Mouse (Mus musculus) kidney, postnatal 0 days (tissue): ENCODE measurements at regions not wholly inside any gene's neighbourhood (a gene's known extent, or its start where the extent isn't known, plus 50 kb on each side); places are given as distances from the start of the nearest gene placed in this dataset.

Experiments used
- ATAC-seq: fragments of 200-750 bp; cut with Nextera tagmentation; replicated peaks from 2 replicates; pipeline ENCODE4 v1.8.0; 2017; ENCODE audit warnings: low read depth, moderate number of reproducible peaks, moderate TSS enrichment, moderate library complexity; ENCODE audit not compliant: low FRiP score
- DNase-seq: peaks from one replicate; pipeline ENCODE4 v3.0.0-alpha.2; 2016; ENCODE audit warnings: low spot score
- H3K27ac ChIP-seq: fragments of 300-500 bp; sonication (generic); 2 replicates; pipeline ENCODE4 v1.5.1; 2014; ENCODE audit warnings: mild to moderate bottlenecking
- H3K27me3 ChIP-seq: fragments of 300-500 bp; sonication (generic); 2 replicates; pipeline ENCODE4 v1.6.1; 2014; ENCODE audit warnings: low read length, mixed read lengths; ENCODE audit not compliant: insufficient read depth
- H3K36me3 ChIP-seq: fragments of 300-500 bp; sonication (generic); 2 replicates; pipeline ENCODE4 v1.6.1; 2014; ENCODE audit warnings: low read length, mixed read lengths; ENCODE audit not compliant: insufficient read depth
- H3K4me1 ChIP-seq: fragments of 300-500 bp; sonication (generic); replicated peaks from 2 replicates; pipeline ENCODE4 v1.6.1; 2014; ENCODE audit warnings: antibody characterized with exemption, low read length, mixed read lengths; ENCODE audit not compliant: insufficient read depth
- H3K4me2 ChIP-seq: fragments of 300-500 bp; sonication (generic); 2 replicates; pipeline ENCODE4 v1.6.1; 2014; ENCODE audit warnings: mild to moderate bottlenecking, low read length, moderate library complexity, mixed read lengths
- H3K4me3 ChIP-seq: fragments of 300-500 bp; sonication (generic); replicated peaks from 2 replicates; pipeline ENCODE4 v1.5.1; 2014; ENCODE audit warnings: low read depth, low read length
- H3K9ac ChIP-seq: fragments of 300-500 bp; sonication (generic); 2 replicates; pipeline ENCODE4 v1.6.1; 2014; ENCODE audit warnings: low read depth, low read length
- H3K9me3 ChIP-seq: fragments of 300-500 bp; sonication (generic); replicated peaks from 2 replicates; pipeline ENCODE4 v1.6.1; 2016; ENCODE audit warnings: low read length, inconsistent platforms, mixed read lengths
- CTCF ChIP-seq: IDR thresholded peaks from 2 replicates; pipeline ENCODE4 v1.5.1; 2016; ENCODE audit warnings: antibody characterized with exemption, low read depth, mild to moderate bottlenecking, moderate library complexity
- WGBS: fragments of 180-500 bp; shearing (Covaris S2); extraction: QIAGEN DNeasy Blood & Tissue Kit; methylation state at CpG from one replicate; pipeline ENCODE4 v1.1.7; 2014; 5-methylcytosine and 5-hydroxymethylcytosine counted together

DNA sequence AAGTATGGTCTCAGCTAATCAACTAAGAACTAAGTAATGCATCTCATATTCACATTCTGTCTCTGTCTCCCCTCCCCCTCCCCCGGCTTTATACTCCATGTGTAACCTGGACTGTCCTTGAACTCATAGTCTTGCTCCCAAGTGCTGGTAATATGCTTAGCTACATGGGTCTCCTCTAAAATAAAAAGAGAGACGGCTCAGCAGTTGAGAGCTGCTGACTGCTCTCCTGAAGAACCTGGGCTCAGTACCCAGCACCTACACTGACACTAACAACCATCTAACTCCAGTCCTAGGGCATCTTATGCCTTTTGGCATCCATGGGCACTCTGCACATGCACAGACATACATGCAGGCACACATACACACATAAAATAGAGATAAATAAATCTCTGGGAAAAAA lies 202.4 kb upstream of the Klf3 start:
- ATAC-seq: no peak
- TF ChIP-seq CTCF: no peak
- no peak for DNase-seq
- Histone ChIP-seq H3K4me2 (no peak overlapping the region), H3K4me1 (peaks cover 19% of the 10 kb centered on the region), H3K27me3 (no peaks in the 10 kb centered on the region), H3K27ac (no peak overlapping the region), H3K9me3 (no peaks in the 10 kb centered on the region), H3K9ac (no peak overlapping the region), H3K36me3 (no peaks in the 10 kb centered on the region), H3K4me3 (no peak overlapping the region)
- WGBS: 65% methylated on average over 2 of the region's 2 CpGs

DNA sequence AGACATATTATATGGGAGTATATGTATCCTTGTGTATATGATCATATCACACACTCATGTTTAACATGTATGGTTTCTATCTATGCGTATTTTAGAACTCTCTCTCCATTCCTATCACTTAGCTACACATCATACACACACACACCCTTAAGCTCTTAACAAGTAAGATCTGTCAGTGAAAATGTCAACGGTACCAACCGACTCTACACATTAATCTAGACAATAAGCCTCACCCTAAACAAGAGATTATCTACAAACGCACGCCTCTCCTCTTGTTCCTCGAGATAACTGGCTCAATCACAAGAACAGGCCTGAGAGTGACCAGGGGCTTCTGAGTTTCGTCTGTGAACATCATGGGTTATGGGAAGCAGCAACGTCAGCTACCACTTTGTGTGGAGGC lies 201.9 kb upstream of the Klf3 start:
- ATAC-seq (no peak), DNase-seq (no peak)
- H3K9ac ChIP-seq: no peak overlapping the region
- no peak for TF ChIP-seq CTCF
- no peak overlapping the region for H3K4me3 ChIP-seq
- H3K36me3 ChIP-seq: no peaks in the 10 kb centered on the region
- 77% methylated on average over 8 of the region's 8 CpGs for WGBS
- peaks cover 19% of the 10 kb centered on the region for H3K4me1 ChIP-seq
- no peaks in the 10 kb centered on the region for H3K27me3 ChIP-seq
- H3K4me2 ChIP-seq: no peak overlapping the region
- H3K9me3 ChIP-seq: no peaks in the 10 kb centered on the region
- H3K27ac ChIP-seq: no peak overlapping the region

DNA sequence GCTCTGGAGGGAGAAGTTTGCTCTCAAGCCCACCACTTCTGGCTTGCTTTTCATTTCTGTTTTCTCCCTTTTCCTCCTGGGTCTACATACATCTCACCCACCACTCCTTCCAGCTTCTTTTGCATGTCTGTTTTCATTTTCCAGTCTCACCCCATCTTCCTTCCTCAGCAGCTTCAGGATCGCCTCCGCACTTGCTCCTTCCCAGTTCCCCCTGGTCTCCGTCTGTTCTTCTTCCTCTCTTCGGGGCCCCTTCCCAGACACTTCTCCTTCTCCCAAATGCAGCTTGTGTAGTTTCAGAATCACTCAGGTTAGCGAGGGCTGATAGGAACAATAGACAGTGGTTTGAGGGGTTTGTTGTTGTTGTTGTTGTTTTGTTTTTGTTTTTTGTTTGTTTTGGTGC lies 201.4 kb upstream of the Klf3 start:
- Histone ChIP-seq H3K9ac (no peak overlapping the region), H3K4me2 (no peak overlapping the region), H3K4me1 (peaks cover 19% of the 10 kb centered on the region), H3K27ac (no peak overlapping the region), H3K9me3 (no peaks in the 10 kb centered on the region), H3K27me3 (no peaks in the 10 kb centered on the region), H3K36me3 (no peaks in the 10 kb centered on the region), H3K4me3 (no peak overlapping the region)
- no peak for TF ChIP-seq CTCF
- no peak for ATAC-seq
- no peak for DNase-seq
- 86% methylated on average over 5 of the region's 5 CpGs for WGBS

DNA sequence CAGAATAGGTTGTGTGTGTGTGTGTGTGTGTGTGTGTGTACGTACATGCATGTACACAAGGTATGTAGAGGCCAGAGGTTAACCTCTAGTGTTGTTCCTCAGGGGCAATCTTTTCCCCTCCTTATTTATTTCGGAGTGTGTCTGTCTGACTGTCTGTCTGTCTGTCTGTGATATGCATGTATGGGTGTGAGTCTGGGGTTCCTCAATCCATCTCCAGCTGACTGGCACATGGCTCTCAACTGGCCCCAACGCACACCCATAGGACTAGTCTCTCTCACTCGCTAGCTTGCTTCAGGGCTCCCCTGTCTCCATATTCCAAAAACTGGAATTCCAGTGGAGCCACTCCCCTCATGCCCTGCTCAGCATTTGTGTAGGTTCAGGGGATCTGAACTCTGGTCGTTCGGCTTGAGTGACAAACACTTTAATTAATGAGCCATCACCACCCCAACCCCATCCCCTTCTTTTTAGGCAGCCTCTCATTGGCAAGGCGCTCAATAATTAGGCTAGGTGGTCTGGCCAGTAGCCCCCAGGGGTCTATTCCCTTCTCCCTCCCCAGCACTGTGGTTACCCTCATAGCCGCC lies 200.7 kb upstream of the Klf3 start:
- TF ChIP-seq CTCF: no peak
- H3K4me3 ChIP-seq: no peak overlapping the region
- no peaks in the 10 kb centered on the region for H3K36me3 ChIP-seq
- DNase-seq: no peak
- H3K9ac ChIP-seq: no peak overlapping the region
- H3K4me1 ChIP-seq: peaks cover 19% of the 10 kb centered on the region
- H3K4me2 ChIP-seq: no peak overlapping the region
- WGBS: 70% methylated on average over 8 of the region's 8 CpGs
- no peaks in the 10 kb centered on the region for H3K27me3 ChIP-seq
- ATAC-seq: peak; percentile 65
- H3K9me3 ChIP-seq: no peaks in the 10 kb centered on the region
- H3K27ac ChIP-seq: 0 out of 2 replicates have a peak overlapping the region, but pooled peaks have one; percentile 19

DNA sequence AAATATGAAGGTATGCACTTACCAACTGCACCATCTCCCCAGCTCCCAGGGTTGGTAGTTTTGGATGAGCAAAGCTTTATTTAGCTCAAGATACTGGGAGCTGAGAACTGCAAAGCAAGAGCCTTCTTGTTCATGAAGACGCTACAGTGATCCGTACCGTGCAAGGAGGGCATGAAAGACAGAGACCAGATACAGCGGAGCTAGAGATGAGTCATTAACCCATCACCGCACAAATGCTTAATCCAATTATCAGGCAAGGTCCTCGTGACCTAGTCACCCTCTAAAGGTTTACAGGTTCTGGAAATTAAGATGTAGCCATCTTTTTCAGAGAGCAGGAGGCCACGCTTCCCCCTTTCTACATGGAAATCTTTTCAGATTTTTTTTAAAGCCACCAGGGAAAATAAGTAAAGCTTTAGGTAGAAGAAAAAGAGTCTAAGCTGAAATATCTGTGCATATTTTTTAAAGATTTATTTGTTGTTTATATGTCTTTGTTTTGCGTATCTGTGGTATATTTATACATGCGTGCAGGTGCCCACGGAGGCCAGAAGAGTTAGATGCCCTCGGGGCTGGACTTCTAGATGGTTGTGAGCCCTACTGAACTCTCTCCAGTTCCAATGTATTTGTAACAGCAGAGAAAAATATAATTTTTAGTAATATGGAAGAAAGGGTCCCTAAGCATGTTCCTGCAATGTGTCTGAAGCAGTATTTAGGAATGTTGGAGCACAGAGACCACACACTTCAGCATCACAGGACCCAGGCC lies 200.0 kb upstream of the Klf3 start:
- ATAC-seq (peak; percentile 50), DNase-seq (no peak)
- Histone ChIP-seq H3K4me1 (peaks cover 19% of the 10 kb centered on the region), H3K9ac (no peak overlapping the region), H3K9me3 (no peaks in the 10 kb centered on the region), H3K4me2 (no peak overlapping the region), H3K27ac (0 out of 2 replicates have a peak overlapping the region, but pooled peaks have one; percentile 19), H3K36me3 (no peaks in the 10 kb centered on the region), H3K4me3 (no peak overlapping the region), H3K27me3 (no peaks in the 10 kb centered on the region)
- 64% methylated on average over 11 of the region's 11 CpGs for WGBS
- no peak for TF ChIP-seq CTCF

DNA sequence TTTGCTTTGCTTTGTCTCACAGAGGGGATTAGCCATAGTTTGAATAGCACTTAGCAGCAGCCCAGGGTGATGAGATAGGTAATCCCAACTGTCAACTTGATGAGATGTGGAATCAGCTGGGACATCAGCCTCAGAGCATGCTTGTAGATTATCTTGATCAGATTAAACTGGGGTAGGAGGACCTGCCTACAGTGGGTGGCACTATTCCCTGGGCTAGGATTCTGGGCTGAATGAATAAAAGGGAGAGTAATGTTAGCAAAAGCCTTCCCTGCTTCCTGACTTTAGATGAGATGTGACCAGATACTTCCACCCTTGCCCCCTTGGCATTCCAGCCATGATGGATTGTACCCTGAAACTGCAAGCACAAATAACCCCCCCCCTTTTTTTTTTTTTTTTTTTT lies 198.0 kb upstream of the Klf3 start:
- Histone ChIP-seq H3K9me3 (no peaks in the 10 kb centered on the region), H3K36me3 (no peaks in the 10 kb centered on the region), H3K9ac (no peak overlapping the region), H3K27me3 (no peaks in the 10 kb centered on the region), H3K27ac (no peak overlapping the region), H3K4me1 (peaks cover 11% of the 10 kb centered on the region), H3K4me2 (no peak overlapping the region), H3K4me3 (no peak overlapping the region)
- no peak for TF ChIP-seq CTCF
- no peak for DNase-seq
- no peak for ATAC-seq
